Mouse (Mus musculus): Measurements from ENCODE around the gene Oxsr1.
"Not testable (repeated sequence)": the region's sequence is repeated elsewhere in the genome, so short reads cannot be mapped to it uniquely, and the experiment has no call there.

Oxsr1 gene

GRCm38 (mm10) chr9:119322289-119323259, at the start of gene Oxsr1:
Gene Oxsr1 (minus strand): TSS chr9:119322427.
- in situ Hi-C loops (cut with MboI, MseI) = loop anchor here in 1 of 2 experiments (10.0 kb wide), 1 partner anchor 802 kb away; the partner anchor contains the start of gene Rpsa

- in situ Hi-C loops (cut with MboI, MseI) = no loop called here
Observed at GRCm38 (mm10) chr9:119371251-119371650, 49.0 kb upstream of the Oxsr1 start.

GRCm38 (mm10) chr9:119370770-119371169, 48.5 kb upstream of the Oxsr1 start:
- in situ Hi-C loops (cut with MboI, MseI) = not testable (repeated sequence)

- in situ Hi-C loops (cut with MboI, MseI) = no loop called here
Observed at GRCm38 (mm10) chr9:119368367-119368766, 46.1 kb upstream of the Oxsr1 start.

GRCm38 (mm10) chr9:119365284-119365683, 43.1 kb upstream of the Oxsr1 start, which contains the start of gene Slc22a14:
Gene Slc22a14 (minus strand): TSS chr9:119365553.
- in situ Hi-C loops (cut with MboI, MseI) = no loop called here

- in situ Hi-C loops (cut with MboI, MseI) = no loop called here
Observed at GRCm38 (mm10) chr9:119363229-119363628, 41.0 kb upstream of the Oxsr1 start.

- in situ Hi-C loops (cut with MboI, MseI) = no loop called here
Observed at GRCm38 (mm10) chr9:119361416-119361815, 39.2 kb upstream of the Oxsr1 start.

- in situ Hi-C loops (cut with MboI, MseI) = loop anchor here in 1 of 2 experiments (5.0 kb wide), 1 partner anchor 756 kb away; no protein-coding TSS in a partner anchor
Observed at GRCm38 (mm10) chr9:119358058-119358429, 35.8 kb upstream of the Oxsr1 start.

- in situ Hi-C loops (cut with MboI, MseI) = loop anchor here in 1 of 2 experiments (5.0 kb wide), 1 partner anchor 755 kb away; no protein-coding TSS in a partner anchor
Observed at GRCm38 (mm10) chr9:119357331-119358057, 35.3 kb upstream of the Oxsr1 start, which contains the start of gene Xylb. Gene Xylb (plus strand): TSS chr9:119357381.

GRCm38 (mm10) chr9:119355943-119356342, 33.7 kb upstream of the Oxsr1 start:
- in situ Hi-C loops (cut with MboI, MseI) = loop anchor here in 1 of 2 experiments (5.0 kb wide), 1 partner anchor 754 kb away; no protein-coding TSS in a partner anchor

GRCm38 (mm10) chr9:119353926-119354325, 31.7 kb upstream of the Oxsr1 start:
- in situ Hi-C loops (cut with MboI, MseI) = no loop called here

- in situ Hi-C loops (cut with MboI, MseI) = no loop called here
Observed at GRCm38 (mm10) chr9:119352060-119352459, 29.8 kb upstream of the Oxsr1 start.

- in situ Hi-C loops (cut with MboI, MseI) = no loop called here
Observed at GRCm38 (mm10) chr9:119350947-119351705, 28.9 kb upstream of the Oxsr1 start.

GRCm38 (mm10) chr9:119350531-119350930, 28.3 kb upstream of the Oxsr1 start:
- in situ Hi-C loops (cut with MboI, MseI) = no loop called here

GRCm38 (mm10) chr9:119346376-119346775, 24.1 kb upstream of the Oxsr1 start:
- in situ Hi-C loops (cut with MboI, MseI) = loop anchor here (5.0 to 10.0 kb wide), 3 partner anchors 199 to 628 kb away; partner anchors contain the start of gene Dlec1 (in 1 of the 2)

GRCm38 (mm10) chr9:119342728-119343127, 20.5 kb upstream of the Oxsr1 start:
- in situ Hi-C loops (cut with MboI, MseI) = loop anchor here in 1 of 2 experiments (10.0 kb wide), 1 partner anchor 632 kb away; no protein-coding TSS in a partner anchor

- in situ Hi-C loops (cut with MboI, MseI) = loop anchor here in 1 of 2 experiments (10.0 kb wide), 1 partner anchor 634 kb away; no protein-coding TSS in a partner anchor
Observed at GRCm38 (mm10) chr9:119340909-119341816, 18.9 kb upstream of the Oxsr1 start, which contains the start of gene Myd88. Gene Myd88 (minus strand): TSS chr9:119341411.

- in situ Hi-C loops (cut with MboI, MseI) = loop anchor here in 1 of 2 experiments (10.0 kb wide), 1 partner anchor 635 kb away; no protein-coding TSS in a partner anchor
Observed at GRCm38 (mm10) chr9:119340212-119340580, 18.0 kb upstream of the Oxsr1 start.

- in situ Hi-C loops (cut with MboI, MseI) = loop anchor here in 1 of 2 experiments (10.0 kb wide), 1 partner anchor 635 kb away; no protein-coding TSS in a partner anchor
Observed at GRCm38 (mm10) chr9:119339558-119340211, 17.5 kb upstream of the Oxsr1 start, which contains the start of gene Acaa1a. Gene Acaa1a (plus strand): TSS chr9:119339676.
